Mouse (Mus musculus): ENCODE measurements around the gene Ank3. TPM values are rescaled to one million over a fixed set of nuclear protein-coding genes. Genes with fewer than 3 reads are reported as not detected.
"Not testable (repeated sequence)": the region's sequence is repeated elsewhere in the genome, so short reads cannot be mapped to it uniquely, and the experiment has no call there.

The Ank3 gene
- polyA plus RNA-seq, 1 experiment from 2014 or later: 150 TPM

- H3K27ac ChIP-seq (replicated peaks; ENCODE audit: low read depth, low read length): no peak overlapping the region
- H3K4me1 ChIP-seq (ENCODE audit: control insufficient read depth, insufficient read depth, low read length): no peaks in the 10 kb centered on the region
- WGBS: 46% methylated on average over 12 of the region's 12 CpGs
- no peaks in the 10 kb centered on the region for H3K9me3 ChIP-seq (ENCODE audit: control insufficient read depth, low read length)
- no peak for ATAC-seq (ENCODE audit: low FRiP score, low TSS enrichment)
- DNase-seq: no peak
- peaks cover 11% of the 10 kb centered on the region; the same call in 1 of the 2 replicates for H3K36me3 ChIP-seq (ENCODE audit: control insufficient read depth, insufficient read depth, low read length)
- no peaks in the 10 kb centered on the region for H3K27me3 ChIP-seq (ENCODE audit: control insufficient read depth, insufficient read depth, low read length)
- H3K9ac ChIP-seq (replicated peaks; ENCODE audit: low read length): no peak overlapping the region
- H3K4me3 ChIP-seq (replicated peaks; ENCODE audit: low read depth, low read length): no peak overlapping the region
- no peak overlapping the region for H3K4me2 ChIP-seq (ENCODE audit: low read length)
These were observed 509.5 kb downstream of the Ank3 start for GRCm38 (mm10) chr10:69907795-69908764.

- Histone ChIP-seq H3K4me2 (ENCODE audit: low read length) (no peak overlapping the region), H3K4me1 (ENCODE audit: control insufficient read depth, insufficient read depth, low read length) (no peaks in the 10 kb centered on the region), H3K4me3 (replicated peaks; ENCODE audit: low read depth, low read length) (no peak overlapping the region), H3K36me3 (ENCODE audit: control insufficient read depth, insufficient read depth, low read length) (peaks cover 21% of the 10 kb centered on the region; the same call in 1 of the 2 replicates), H3K27ac (replicated peaks; ENCODE audit: low read depth, low read length) (no peak overlapping the region), H3K27me3 (ENCODE audit: control insufficient read depth, insufficient read depth, low read length) (no peaks in the 10 kb centered on the region), H3K9me3 (ENCODE audit: control insufficient read depth, low read length) (no peaks in the 10 kb centered on the region), H3K9ac (replicated peaks; ENCODE audit: low read length) (no peak overlapping the region)
- 85% methylated on average over 4 of the region's 4 CpGs for WGBS
- no peak for DNase-seq
- ATAC-seq (ENCODE audit: low FRiP score, low TSS enrichment): no peak
These were observed 511.3 kb downstream of the Ank3 start for GRCm38 (mm10) chr10:69909856-69910255.

- H3K4me1 ChIP-seq (ENCODE audit: control insufficient read depth, insufficient read depth, low read length); H3K27ac ChIP-seq (replicated peaks; ENCODE audit: low read depth, low read length); H3K4me2 ChIP-seq (ENCODE audit: low read length); H3K4me3 ChIP-seq (replicated peaks; ENCODE audit: low read depth, low read length); H3K9ac ChIP-seq (replicated peaks; ENCODE audit: low read length); ATAC-seq (ENCODE audit: low FRiP score, low TSS enrichment); H3K27me3 ChIP-seq (ENCODE audit: control insufficient read depth, insufficient read depth, low read length); H3K9me3 ChIP-seq (ENCODE audit: control insufficient read depth, low read length): not testable (repeated sequence)
- WGBS: 11% methylated on average over 5 of the region's 6 CpGs
- H3K36me3 ChIP-seq (ENCODE audit: control insufficient read depth, insufficient read depth, low read length): peaks cover 18% of the 10 kb centered on the region; the same call in 1 of the 2 replicates
- peak; percentile 41 for DNase-seq
These were observed 511.7 kb downstream of the Ank3 start for GRCm38 (mm10) chr10:69910304-69910703.

GRCm38 (mm10) chr10:69910726-69911125, 512.2 kb downstream of the Ank3 start:
- not testable (repeated sequence) for ATAC-seq (ENCODE audit: low FRiP score, low TSS enrichment); H3K9ac ChIP-seq (replicated peaks; ENCODE audit: low read length); H3K27ac ChIP-seq (replicated peaks; ENCODE audit: low read depth, low read length); H3K9me3 ChIP-seq (ENCODE audit: control insufficient read depth, low read length); H3K4me3 ChIP-seq (replicated peaks; ENCODE audit: low read depth, low read length); DNase-seq; H3K27me3 ChIP-seq (ENCODE audit: control insufficient read depth, insufficient read depth, low read length); H3K4me2 ChIP-seq (ENCODE audit: low read length); H3K4me1 ChIP-seq (ENCODE audit: control insufficient read depth, insufficient read depth, low read length)
- H3K36me3 ChIP-seq (ENCODE audit: control insufficient read depth, insufficient read depth, low read length): peaks cover 21% of the 10 kb centered on the region; the same call in 1 of the 2 replicates
- 43% methylated on average over 5 of the region's 7 CpGs for WGBS

GRCm38 (mm10) chr10:69915566-69915965, 517.0 kb downstream of the Ank3 start:
- H3K4me1 ChIP-seq (ENCODE audit: control insufficient read depth, insufficient read depth, low read length): no peaks in the 10 kb centered on the region
- H3K27ac ChIP-seq (replicated peaks; ENCODE audit: low read depth, low read length): no peak overlapping the region
- ATAC-seq (ENCODE audit: low FRiP score, low TSS enrichment): no peak
- H3K36me3 ChIP-seq (ENCODE audit: control insufficient read depth, insufficient read depth, low read length): peaks cover 34% of the 10 kb centered on the region
- H3K9me3 ChIP-seq (ENCODE audit: control insufficient read depth, low read length): no peaks in the 10 kb centered on the region
- H3K27me3 ChIP-seq (ENCODE audit: control insufficient read depth, insufficient read depth, low read length): no peaks in the 10 kb centered on the region
- WGBS: 72% methylated on average over 3 of the region's 3 CpGs
- no peak for DNase-seq
- H3K4me2 ChIP-seq (ENCODE audit: low read length): no peak overlapping the region
- H3K4me3 ChIP-seq (replicated peaks; ENCODE audit: low read depth, low read length): no peak overlapping the region
- no peak overlapping the region for H3K9ac ChIP-seq (replicated peaks; ENCODE audit: low read length)

DNA sequence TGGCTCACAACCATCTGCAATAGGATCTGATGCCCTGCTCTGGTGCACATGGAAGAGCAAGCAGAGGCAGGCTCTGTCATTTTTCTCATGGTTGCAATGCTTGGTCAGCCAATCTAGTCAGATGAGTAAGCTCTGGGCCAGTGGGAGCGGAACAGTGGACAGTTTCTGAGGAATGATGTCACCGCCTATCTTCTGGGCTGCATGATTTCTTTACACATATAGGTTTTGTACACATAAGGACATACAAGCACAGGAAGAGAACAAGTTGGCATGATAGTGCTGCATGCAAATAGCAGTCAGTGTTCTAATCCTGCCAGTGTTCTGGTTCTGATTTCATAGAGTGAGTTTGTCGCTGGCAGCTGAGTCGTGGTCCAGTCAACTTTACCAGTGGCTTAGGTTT, 517.6 kb downstream of the Ank3 start:
- Histone ChIP-seq H3K4me1 (ENCODE audit: control insufficient read depth, insufficient read depth, low read length) (no peaks in the 10 kb centered on the region), H3K9me3 (ENCODE audit: control insufficient read depth, low read length) (no peaks in the 10 kb centered on the region), H3K9ac (replicated peaks; ENCODE audit: low read length) (no peak overlapping the region), H3K36me3 (ENCODE audit: control insufficient read depth, insufficient read depth, low read length) (peaks cover 36% of the 10 kb centered on the region), H3K27me3 (ENCODE audit: control insufficient read depth, insufficient read depth, low read length) (no peaks in the 10 kb centered on the region), H3K4me2 (ENCODE audit: low read length) (no peak overlapping the region), H3K4me3 (replicated peaks; ENCODE audit: low read depth, low read length) (no peak overlapping the region), H3K27ac (replicated peaks; ENCODE audit: low read depth, low read length) (no peak overlapping the region)
- DNase-seq (no peak), ATAC-seq (ENCODE audit: low FRiP score, low TSS enrichment) (no peak)
- 90% methylated on average over 4 of the region's 4 CpGs for WGBS

- no peak for DNase-seq
- no peaks in the 10 kb centered on the region for H3K9me3 ChIP-seq (ENCODE audit: control insufficient read depth, low read length)
- no peaks in the 10 kb centered on the region for H3K4me1 ChIP-seq (ENCODE audit: control insufficient read depth, insufficient read depth, low read length)
- no peaks in the 10 kb centered on the region for H3K27me3 ChIP-seq (ENCODE audit: control insufficient read depth, insufficient read depth, low read length)
- peaks cover 36% of the 10 kb centered on the region for H3K36me3 ChIP-seq (ENCODE audit: control insufficient read depth, insufficient read depth, low read length)
- no peak overlapping the region for H3K27ac ChIP-seq (replicated peaks; ENCODE audit: low read depth, low read length)
- H3K4me2 ChIP-seq (ENCODE audit: low read length): no peak overlapping the region
- 82% methylated on average over 10 of the region's 10 CpGs for WGBS
- no peak for ATAC-seq (ENCODE audit: low FRiP score, low TSS enrichment)
- no peak overlapping the region for H3K9ac ChIP-seq (replicated peaks; ENCODE audit: low read length)
- H3K4me3 ChIP-seq (replicated peaks; ENCODE audit: low read depth, low read length): no peak overlapping the region
These were observed 518.3 kb downstream of the Ank3 start for GRCm38 (mm10) chr10:69916689-69917435.

DNA sequence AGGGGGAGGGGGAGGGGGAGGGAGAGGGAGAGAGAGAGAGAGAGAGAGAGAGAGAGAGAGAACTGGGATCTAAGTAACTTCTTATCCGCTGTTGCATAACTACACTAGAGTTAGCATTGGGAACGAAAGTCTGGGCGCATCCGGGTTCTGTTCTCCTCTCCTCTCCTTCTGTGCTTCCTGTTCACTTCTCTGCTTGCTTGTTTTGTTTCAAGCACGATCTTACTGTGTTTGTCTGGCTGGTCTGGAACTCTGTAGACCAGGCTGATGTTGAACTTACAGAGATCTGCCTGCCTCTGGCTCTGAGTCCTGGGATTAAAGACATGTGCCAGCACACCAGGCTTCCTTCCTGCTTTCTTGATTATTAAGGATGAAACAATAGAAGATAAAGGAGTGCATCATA, 519.1 kb downstream of the Ank3 start:
- ATAC-seq (ENCODE audit: low FRiP score, low TSS enrichment) (no peak), DNase-seq (no peak)
- WGBS: 90% methylated on average over 5 of the region's 5 CpGs
- Histone ChIP-seq H3K9me3 (ENCODE audit: control insufficient read depth, low read length) (no peaks in the 10 kb centered on the region), H3K4me2 (ENCODE audit: low read length) (no peak overlapping the region), H3K4me3 (replicated peaks; ENCODE audit: low read depth, low read length) (no peak overlapping the region), H3K4me1 (ENCODE audit: control insufficient read depth, insufficient read depth, low read length) (no peaks in the 10 kb centered on the region), H3K27ac (replicated peaks; ENCODE audit: low read depth, low read length) (no peak overlapping the region), H3K9ac (replicated peaks; ENCODE audit: low read length) (no peak overlapping the region), H3K27me3 (ENCODE audit: control insufficient read depth, insufficient read depth, low read length) (no peaks in the 10 kb centered on the region), H3K36me3 (ENCODE audit: control insufficient read depth, insufficient read depth, low read length) (peaks cover 36% of the 10 kb centered on the region)

Data from midbrain, embryonic 14.5 days (tissue).